In genomic region chr9:96028818-96029217, GRCm38 (mm10) we compare ENCODE assay signal across 8 mouse cellular contexts.
A peak's percentile ranks its signal among the peaks of the same experiment; 100 is the strongest.
DNase-seq lines count a peak whose midpoint lies in the region; ATAC-seq lines count a peak whose summit lies in the region.

No protein-coding gene starts in this region.

- H3K27me3 ChIP-seq in kidney, embryonic 14.5 days (ENCODE audit: control insufficient read depth, insufficient read depth, low read length), result no peaks in the 10 kb centered on the region

- peaks cover 71% of the 10 kb centered on the region for H3K36me3 ChIP-seq in kidney, embryonic 14.5 days (ENCODE audit: control insufficient read depth, insufficient read depth, low read length)

- peak; percentile 54 for DNase-seq in kidney, adult 18-20 months
- DNase-seq in R1 (ENCODE audit: low read depth, low spot score), result peak; percentile 76
- DNase-seq in embryo, embryonic 10 days (ENCODE audit: low spot score), result peak; percentile 69
- DNase-seq in layer of hippocampus, postnatal 10 days (ENCODE audit: low spot score in 2 of 2), result peak; percentile 17 to 22
- peak; percentile 65 for DNase-seq in retina, embryonic 14.5 days (ENCODE audit: low spot score)

- no peak overlapping the region for H3K27ac ChIP-seq in kidney, embryonic 14.5 days (ENCODE audit: low read depth, low read length)

- no peak overlapping the region for H3K9ac ChIP-seq in kidney, embryonic 14.5 days (ENCODE audit: low read depth, low read length)

- no peak for ATAC-seq in kidney, embryonic 14.5 days (ENCODE audit: low FRiP score, low TSS enrichment)
- peak; percentile 43 for ATAC-seq in CD4-positive, CD25-positive, alpha-beta regulatory T cell, adult 4 months
- no peak for ATAC-seq in activated CD4-positive, CD25-positive, alpha-beta regulatory T cell, adult 4 months

- H3K9me3 ChIP-seq in kidney, embryonic 14.5 days (ENCODE audit: control insufficient read depth, low read length), result no peaks in the 10 kb centered on the region

- H3K4me3 ChIP-seq in kidney, embryonic 14.5 days (ENCODE audit: low read length), result no peak overlapping the region

- no peak overlapping the region for H3K4me2 ChIP-seq in kidney, embryonic 14.5 days (replicated peaks; ENCODE audit: low read depth, low read length)

- no peaks in the 10 kb centered on the region for H3K4me1 ChIP-seq in kidney, embryonic 14.5 days (ENCODE audit: control insufficient read depth, insufficient read depth, low read length)

- 59% methylated on average over 1 of the region's 1 CpGs for WGBS in kidney, embryonic 14.5 days

Comparison
In these comparisons a context has a peak if more than half of its experiments do, and no peak if none do; other contexts are left out.
1. DNase-seq: peak in every context shown above with its lines; median percentile 76 in R1; 69 in embryo, embryonic 10 days; 65 in retina, embryonic 14.5 days; 54 in kidney, adult 18-20 months; 20 in layer of hippocampus, postnatal 10 days.